In genomic region chr4:44721237-44721636, GRCm38 (mm10) we compare ENCODE assay signal across 29 mouse cellular contexts. TPM values are rescaled to one million over a fixed set of nuclear protein-coding genes. Genes with fewer than 3 reads are reported as not detected.
"Had no signal": no experiment of that assay in that cellular context is flagged by ENCODE, and none has a peak within 500 bp of the region (broad histone marks: within the 10 kb centered on the region; RNA-seq: fewer than 3 reads in every experiment).

No protein-coding gene starts in this region.

- H3K4me3 ChIP-seq: heart, embryonic 13.5 days; heart, embryonic 15.5 days; hindbrain, embryonic 13.5 days; hindbrain, embryonic 15.5 days; kidney, embryonic 15.5 days; limb, embryonic 13.5 days; limb, embryonic 15.5 days; liver, embryonic 12.5 days had no signal

- H3K4me1 ChIP-seq: heart, embryonic 13.5 days; heart, embryonic 15.5 days; hindbrain, embryonic 13.5 days; hindbrain, embryonic 15.5 days; kidney, embryonic 15.5 days; limb, embryonic 13.5 days; limb, embryonic 15.5 days; liver, embryonic 12.5 days had no signal

- H3K9ac ChIP-seq: forebrain, postnatal 0 days; heart, embryonic 13.5 days; heart, embryonic 15.5 days; hindbrain, embryonic 13.5 days; hindbrain, embryonic 15.5 days; kidney, embryonic 15.5 days; limb, embryonic 13.5 days; limb, embryonic 15.5 days; liver, embryonic 12.5 days; liver, embryonic 14.5 days had no signal

- H3K36me3 ChIP-seq: heart, embryonic 13.5 days; heart, embryonic 15.5 days; hindbrain, embryonic 13.5 days; hindbrain, embryonic 15.5 days; kidney, embryonic 15.5 days; limb, embryonic 13.5 days; limb, embryonic 15.5 days; liver, embryonic 12.5 days had no signal

- H3K4me2 ChIP-seq: heart, embryonic 11.5 days; heart, embryonic 13.5 days; heart, embryonic 15.5 days; hindbrain, embryonic 13.5 days; hindbrain, embryonic 15.5 days; kidney, embryonic 15.5 days; limb, embryonic 13.5 days; limb, embryonic 15.5 days; liver, embryonic 12.5 days had no signal

- H3K27ac ChIP-seq: heart, embryonic 13.5 days; heart, embryonic 15.5 days; hindbrain, embryonic 13.5 days; hindbrain, embryonic 15.5 days; hindbrain, postnatal 0 days; kidney, embryonic 15.5 days; kidney, postnatal 0 days; limb, embryonic 13.5 days; limb, embryonic 15.5 days; liver, embryonic 12.5 days; liver, embryonic 14.5 days had no signal

- ATAC-seq: forebrain, postnatal 0 days; hindbrain, postnatal 0 days; intestine, embryonic 16.5 days; liver, embryonic 12.5 days had no signal

- DNase-seq: forebrain, postnatal 0 days; gastrocnemius, postnatal 14 days; gastrocnemius, postnatal 36 days; heart, adult 18-20 months; heart, postnatal 14 days; kidney, adult 11 months; kidney, adult 8-10 months; kidney, postnatal 14 days; kidney, postnatal 36 days; layer of hippocampus, adult 9-11 months; layer of hippocampus, postnatal 36 days; left cerebral cortex, postnatal 4 days had no signal

- H3K9me3 ChIP-seq: heart, embryonic 13.5 days; heart, embryonic 15.5 days; hindbrain, embryonic 13.5 days; hindbrain, embryonic 15.5 days; kidney, embryonic 15.5 days; limb, embryonic 13.5 days; limb, embryonic 15.5 days; liver, embryonic 12.5 days had no signal

RNA-seq across cellular contexts. Expression of gene Pax5, which starts 10.9 kb away (rescaled TPM):
- total RNA-seq: gastrocnemius, adult 8-10 months; gastrocnemius, postnatal 36 days; hematopoietic stem cell, adult 5-6 weeks had no signal
- polyA plus RNA-seq: heart, embryonic 11.5 days; heart, embryonic 15.5 days; heart, postnatal 0 days; intestine, embryonic 14.5 days; intestine, embryonic 16.5 days; kidney, postnatal 0 days; limb, embryonic 13.5 days had no signal
